Mouse (Mus musculus): Measurements from ENCODE around the gene Zfp455. TPM values are rescaled to one million over a fixed set of nuclear protein-coding genes. Genes with fewer than 3 reads are reported as not detected.
"Not testable (repeated sequence)": the region's sequence is repeated elsewhere in the genome, so short reads cannot be mapped to it uniquely, and the experiment has no call there.

Gene Zfp455
- polyA plus RNA-seq (2015; fragmentation: Nextera tagmentation; extraction: Ambion mirVana): 2.0 and 2.2 TPM in 2 replicates

GRCm38 (mm10) chr13:67194340-67194894 lies at the start of gene Zfp455:
Zfp455 (plus strand) TSS chr13:67194506.
- Histone ChIP-seq H3K4me2 (peak within 1 kb of the TSS; percentile 85), H3K36me3 (no peaks in the 10 kb centered on the region), H3K4me1 (replicated peaks) (peaks cover 6% of the 10 kb centered on the region), H3K27ac (replicated peaks) (peak within 1 kb of the TSS; percentile 79), H3K27me3 (no peaks in the 10 kb centered on the region), H3K9me3 (no peaks in the 10 kb centered on the region), H3K9ac (peak within 1 kb of the TSS; percentile 72), H3K4me3 (peak within 1 kb of the TSS; percentile 79)
- 2% methylated on average over 13 of the region's 13 CpGs for WGBS
- peak; percentile 94 for ATAC-seq (ENCODE audit: low FRiP score, low read depth)

GRCm38 (mm10) chr13:67166122-67166521 lies 28.2 kb upstream of the Zfp455 start:
- ATAC-seq (ENCODE audit: low FRiP score, low read depth); H3K4me3 ChIP-seq; H3K4me2 ChIP-seq; H3K4me1 ChIP-seq (replicated peaks); H3K36me3 ChIP-seq; H3K27ac ChIP-seq (replicated peaks); H3K9ac ChIP-seq; H3K27me3 ChIP-seq; H3K9me3 ChIP-seq: not testable (repeated sequence)
- WGBS: 65% methylated on average over 4 of the region's 4 CpGs

- peak within 1 kb of the TSS; percentile 59 for H3K4me2 ChIP-seq
- H3K36me3 ChIP-seq; H3K27me3 ChIP-seq; H3K9me3 ChIP-seq; H3K4me1 ChIP-seq (replicated peaks): not testable (repeated sequence)
- WGBS: under 1% methylated on average over 17 of the region's 17 CpGs
- peak within 1 kb of the TSS; percentile 60 for H3K9ac ChIP-seq
- peak within 1 kb of the TSS; percentile 64 for H3K27ac ChIP-seq (replicated peaks)
- H3K4me3 ChIP-seq: peak within 1 kb of the TSS; percentile 59
- ATAC-seq (ENCODE audit: low FRiP score, low read depth): peak; percentile 98
Observed at GRCm38 (mm10) chr13:67172991-67173722, 21.1 kb upstream of the Zfp455 start, which contains the start of gene Rsl1. Rsl1 (plus strand) TSS chr13:67173182.

- WGBS: 32% methylated on average over 5 of the region's 5 CpGs
- Histone ChIP-seq H3K9ac (peak overlapping the region; percentile 60), H3K4me1 (replicated peaks) (0 out of 2 replicates have a peak, but pooled peaks cover 3% of the 10 kb centered on the region), H3K4me3 (peak overlapping the region; percentile 59), H3K9me3 (no peaks in the 10 kb centered on the region), H3K27me3 (no peaks in the 10 kb centered on the region), H3K4me2 (peak overlapping the region; percentile 59), H3K27ac (replicated peaks) (peak overlapping the region; percentile 64; the same call in 1 of the 2 replicates), H3K36me3 (peaks cover 8% of the 10 kb centered on the region; the same call in 1 of the 2 replicates)
- peak; percentile 24; the same call in 1 of the 2 replicates for ATAC-seq (ENCODE audit: low FRiP score, low read depth)
Observed at GRCm38 (mm10) chr13:67173723-67174055, 20.6 kb upstream of the Zfp455 start.

- no peak for ATAC-seq (ENCODE audit: low FRiP score, low read depth)
- H3K27me3 ChIP-seq: no peaks in the 10 kb centered on the region
- H3K4me3 ChIP-seq: no peak overlapping the region
- 77% methylated on average over 3 of the region's 3 CpGs for WGBS
- H3K4me2 ChIP-seq: no peak overlapping the region
- H3K4me1 ChIP-seq (replicated peaks): no peaks in the 10 kb centered on the region
- H3K27ac ChIP-seq (replicated peaks): no peak overlapping the region
- no peak overlapping the region for H3K9ac ChIP-seq
- no peaks in the 10 kb centered on the region for H3K9me3 ChIP-seq
- H3K36me3 ChIP-seq: peaks cover 11% of the 10 kb centered on the region; the same call in 1 of the 2 replicates
Observed at GRCm38 (mm10) chr13:67201656-67202055, 7.3 kb downstream of the Zfp455 start.

- H3K27ac ChIP-seq (replicated peaks): no peak overlapping the region
- no peaks in the 10 kb centered on the region for H3K4me1 ChIP-seq (replicated peaks)
- H3K9me3 ChIP-seq: no peaks in the 10 kb centered on the region
- no peaks in the 10 kb centered on the region for H3K27me3 ChIP-seq
- no peak overlapping the region for H3K4me3 ChIP-seq
- WGBS: 63% methylated on average over 4 of the region's 4 CpGs
- no peak for ATAC-seq (ENCODE audit: low FRiP score, low read depth)
- H3K9ac ChIP-seq: no peak overlapping the region
- no peaks in the 10 kb centered on the region for H3K36me3 ChIP-seq
- H3K4me2 ChIP-seq: no peak overlapping the region
Observed at GRCm38 (mm10) chr13:67214015-67214607, 19.8 kb downstream of the Zfp455 start.

Other genes with a start within 250 kb of the Zfp455 start
- gene Zfp712, start 133.3 kb upstream of the Zfp455 start, polyA plus RNA-seq (2015; fragmentation: Nextera tagmentation; extraction: Ambion mirVana): 5.7 and 6.7 TPM in 2 replicates
- 8.9 TPM in 2 replicates for gene Zfp708, start 96.5 kb upstream of the Zfp455 start, polyA plus RNA-seq (2015; fragmentation: Nextera tagmentation; extraction: Ambion mirVana)
- 0.85 and 2.0 TPM in 2 replicates for gene Gm28557, start 85.9 kb upstream of the Zfp455 start, polyA plus RNA-seq (2015; fragmentation: Nextera tagmentation; extraction: Ambion mirVana)
- gene Rslcan18, start 78.2 kb upstream of the Zfp455 start, polyA plus RNA-seq (2015; fragmentation: Nextera tagmentation; extraction: Ambion mirVana): 0.06 and 0.20 TPM in 2 replicates
- 4.0 and 4.4 TPM in 2 replicates for gene Zfp759, start 72.8 kb upstream of the Zfp455 start, polyA plus RNA-seq (2015; fragmentation: Nextera tagmentation; extraction: Ambion mirVana)
- 6.3 and 6.8 TPM in 2 replicates for gene Rsl1, start 21.3 kb upstream of the Zfp455 start, polyA plus RNA-seq (2015; fragmentation: Nextera tagmentation; extraction: Ambion mirVana)
- gene Zfp458, start 84.0 kb downstream of the Zfp455 start, polyA plus RNA-seq (2015; fragmentation: Nextera tagmentation; extraction: Ambion mirVana): 4.7 and 6.0 TPM in 2 replicates
- gene Zfp457, start 112.0 kb downstream of the Zfp455 start, polyA plus RNA-seq (2015; fragmentation: Nextera tagmentation; extraction: Ambion mirVana): 1.1 and 1.3 TPM in 2 replicates
- gene Zfp595, start 138.1 kb downstream of the Zfp455 start, polyA plus RNA-seq (2015; fragmentation: Nextera tagmentation; extraction: Ambion mirVana): 1.7 and 1.9 TPM in 2 replicates
- gene Gm28044, start 166.0 kb downstream of the Zfp455 start, polyA plus RNA-seq (2015; fragmentation: Nextera tagmentation; extraction: Ambion mirVana): 0.35 TPM in 1 of 2 replicates, not detected in the other
- 0.42 and 0.58 TPM in 2 replicates for gene Zfp953, start 166.1 kb downstream of the Zfp455 start, polyA plus RNA-seq (2015; fragmentation: Nextera tagmentation; extraction: Ambion mirVana)
- gene Gm28041, start 181.2 kb downstream of the Zfp455 start, polyA plus RNA-seq (2015; fragmentation: Nextera tagmentation; extraction: Ambion mirVana): 0.25 TPM in 1 of 2 replicates, not detected in the other
- gene Zfp456, start 181.3 kb downstream of the Zfp455 start, polyA plus RNA-seq (2015; fragmentation: Nextera tagmentation; extraction: Ambion mirVana): 0.60 and 1.1 TPM in 2 replicates
- 4.0 and 4.5 TPM in 2 replicates for gene Zfp429, start 205.3 kb downstream of the Zfp455 start, polyA plus RNA-seq (2015; fragmentation: Nextera tagmentation; extraction: Ambion mirVana)
- gene Zfp459, start 226.9 kb downstream of the Zfp455 start, polyA plus RNA-seq (2015; fragmentation: Nextera tagmentation; extraction: Ambion mirVana): 0.68 and 1.5 TPM in 2 replicates

All from hindbrain, embryonic 15.5 days (tissue).